Comparison of ENCODE assay signal across 12 mouse cellular contexts in the genomic region with DNA sequence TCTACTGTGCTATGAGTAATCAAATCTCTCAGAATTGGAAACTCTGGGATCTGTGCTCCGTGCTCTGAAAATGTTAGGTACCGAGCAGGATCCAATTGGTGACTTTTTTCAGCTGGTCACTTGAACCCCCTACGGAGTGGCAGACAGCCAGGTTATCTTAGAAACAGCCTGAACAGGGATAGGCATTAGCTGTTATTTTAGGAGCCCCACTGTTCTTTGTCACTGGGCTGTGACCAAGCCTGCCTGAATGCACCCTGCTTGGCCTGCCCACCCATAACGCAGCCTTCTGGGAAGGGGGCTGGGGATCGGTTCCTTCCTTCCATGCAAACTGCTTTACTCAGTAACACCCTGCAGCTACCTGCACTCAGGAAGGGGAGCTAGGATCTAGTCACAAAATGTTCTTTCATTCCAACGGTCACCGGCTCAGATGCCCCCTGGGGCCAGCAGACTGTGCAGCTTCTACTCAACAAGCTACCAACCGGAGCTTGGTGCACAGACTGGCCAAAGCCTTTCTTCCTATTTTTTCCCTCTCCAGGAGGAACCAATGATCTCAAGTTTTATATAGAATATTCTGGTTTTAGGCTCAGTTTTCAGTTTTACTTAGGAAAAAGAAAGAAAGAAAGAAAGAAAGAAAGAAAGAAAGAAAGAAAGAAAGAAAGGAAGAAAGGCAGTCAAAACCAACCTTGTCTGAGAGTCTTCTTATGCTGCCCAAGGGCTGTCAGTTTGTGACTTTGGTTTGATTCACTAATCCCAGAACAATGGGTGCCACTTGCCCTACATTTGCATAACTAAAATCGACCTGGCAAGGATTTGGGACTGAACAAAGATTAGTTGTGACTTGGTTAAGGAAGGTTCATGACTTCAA. TPM values are rescaled to one million over a fixed set of nuclear protein-coding genes. Genes with fewer than 3 reads are reported as not detected.
DNase-seq lines count a peak whose midpoint lies in the region; ATAC-seq lines count a peak whose summit lies in the region.
"Had no signal": no experiment of that assay in that cellular context is flagged by ENCODE, and none has a peak within 500 bp of the region (broad histone marks: within the 10 kb centered on the region; RNA-seq: fewer than 3 reads in every experiment).

No protein-coding gene starts in this region.

- no peak overlapping the region for H3K4me3 ChIP-seq in heart, embryonic 14.5 days (ENCODE audit: control insufficient read depth in 1 of 2, insufficient read depth in 1 of 2, low read depth in 1 of 2, low read length in 2 of 2)
- no peak overlapping the region for H3K4me3 ChIP-seq in embryonic facial prominence, embryonic 10.5 days
- H3K4me3 ChIP-seq: forebrain, embryonic 10.5 days; hindbrain, embryonic 10.5 days; limb, embryonic 10.5 days had no signal

- H3K4me1 ChIP-seq in heart, embryonic 14.5 days (ENCODE audit: control insufficient read depth in 2 of 2, insufficient read depth in 2 of 2, low read length in 2 of 2) = peaks cover 12 to 13% of the 10 kb centered on the region in 2 experiments
- peaks cover 32% of the 10 kb centered on the region for H3K4me1 ChIP-seq in embryonic facial prominence, embryonic 10.5 days

- H3K4me2 ChIP-seq in heart, embryonic 14.5 days (ENCODE audit: low read length) = peak overlapping the region; percentile 2; the same call in 1 of the 2 replicates

- no peak overlapping the region for H3K9ac ChIP-seq in heart, embryonic 14.5 days (ENCODE audit: low read length)

- H3K36me3 ChIP-seq in heart, embryonic 14.5 days (ENCODE audit: control insufficient read depth, insufficient read depth, low read length) = no peaks in the 10 kb centered on the region
- no peaks in the 10 kb centered on the region for H3K36me3 ChIP-seq in embryonic facial prominence, embryonic 10.5 days (replicated peaks)
- H3K36me3 ChIP-seq: forebrain, embryonic 10.5 days; hindbrain, embryonic 10.5 days; limb, embryonic 10.5 days had no signal

- 0 out of 2 replicates have a peak, but pooled peaks cover 3% of the 10 kb centered on the region for H3K9me3 ChIP-seq in heart, embryonic 14.5 days (ENCODE audit: control insufficient read depth, low read length)
- 0 out of 2 replicates have a peak, but pooled peaks cover 4% of the 10 kb centered on the region for H3K9me3 ChIP-seq in embryonic facial prominence, embryonic 10.5 days
- H3K9me3 ChIP-seq: forebrain, embryonic 10.5 days; limb, embryonic 10.5 days had no signal

- H3K27me3 ChIP-seq in heart, embryonic 14.5 days (ENCODE audit: control insufficient read depth, insufficient read depth, low read length) = no peaks in the 10 kb centered on the region
- peaks cover 20% of the 10 kb centered on the region for H3K27me3 ChIP-seq in embryonic facial prominence, embryonic 10.5 days (replicated peaks; ENCODE audit: low read depth, poor library complexity, severe bottlenecking)

- ATAC-seq in heart, embryonic 14.5 days (ENCODE audit: insufficient number of reproducible peaks, insufficient read depth, low FRiP score, low read depth) = no peak
- ATAC-seq in granulocyte monocyte progenitor cell, adult 5-6 weeks (replicated peaks; ENCODE audit: poor library complexity, severe bottlenecking) = no peak
- ATAC-seq: CD4-positive, CD25-positive, alpha-beta regulatory T cell, adult 4 months had no signal

- no peak for DNase-seq in heart, adult 18-20 months
- peak; percentile 29 for DNase-seq in testis, postnatal 14 days (ENCODE audit: low spot score)
- DNase-seq in testis, postnatal 10 days (ENCODE audit: low spot score) = no peak
- DNase-seq in embryonic facial prominence, embryonic 10.5 days (ENCODE audit: low spot score) = peak; percentile 16
- no peak for DNase-seq in lung, postnatal 14 days
- DNase-seq: thymus, adult 18-20 months had no signal

- WGBS in heart, embryonic 14.5 days = 22% methylated on average over 9 of the region's 9 CpGs
- 14% methylated on average over 9 of the region's 9 CpGs for WGBS in embryonic facial prominence, embryonic 10.5 days

- 0 out of 4 replicates have a peak overlapping the region, but pooled peaks of 1 of the 2 experiments have one; percentile 16 for H3K27ac ChIP-seq in heart, embryonic 14.5 days (replicated peaks in 1 of 2; ENCODE audit: control insufficient read depth in 1 of 2, insufficient read depth in 1 of 2, low read depth in 2 of 2, low read length in 2 of 2)
- H3K27ac ChIP-seq in embryonic facial prominence, embryonic 10.5 days (replicated peaks) = no peak overlapping the region
- H3K27ac ChIP-seq: forebrain, embryonic 10.5 days; limb, embryonic 10.5 days had no signal

RNA-seq across cellular contexts. Expression of a gene that starts 6.6 kb away (rescaled TPM):
- 4.1 and 4.9 TPM in 2 replicates for polyA plus RNA-seq in heart, embryonic 14.5 days (2014; fragmentation: Nextera tagmentation; extraction: Ambion mirVana)
- total RNA-seq in heart, adult 18-20 months (2021) = 10 to 100 TPM; 18.0 to 20.7 TPM
- polyA plus RNA-seq in embryonic facial prominence, embryonic 10.5 days (2016; fragmentation: Nextera tagmentation; extraction: Ambion mirVana) = 8.3 and 8.6 TPM in 2 replicates
- 16.8 and 19.4 TPM in 2 replicates for total RNA-seq in granulocyte monocyte progenitor cell, adult 5-6 weeks (2014; fragmentation: Nextera tagmentation)
- 4.6 and 6.8 TPM in 2 replicates for total RNA-seq in granulocyte monocyte progenitor cell, adult 5-6 weeks (2017)

Comparison
In these comparisons a context has a peak if more than half of its experiments do, and no peak if none do; other contexts are left out.
1. DNase-seq: peak in testis, postnatal 14 days (single experiment) and embryonic facial prominence, embryonic 10.5 days (single experiment); none in heart, adult 18-20 months (0 of 2), testis, postnatal 10 days (single experiment) and lung, postnatal 14 days (single experiment).